Mouse (Mus musculus) naive thymus-derived CD4-positive, alpha-beta T cell, adult 2 months (primary cell): ENCODE data around the gene Chrnb4.
A peak's percentile ranks its signal among the peaks of the same experiment; 100 is the strongest.

Experiments used
- DNase-seq: peaks from one replicate; pipeline ENCODE4 v3.0.0-alpha.2; 2011; ENCODE audit warnings: low read depth

Gene Chrnb4

DNA sequence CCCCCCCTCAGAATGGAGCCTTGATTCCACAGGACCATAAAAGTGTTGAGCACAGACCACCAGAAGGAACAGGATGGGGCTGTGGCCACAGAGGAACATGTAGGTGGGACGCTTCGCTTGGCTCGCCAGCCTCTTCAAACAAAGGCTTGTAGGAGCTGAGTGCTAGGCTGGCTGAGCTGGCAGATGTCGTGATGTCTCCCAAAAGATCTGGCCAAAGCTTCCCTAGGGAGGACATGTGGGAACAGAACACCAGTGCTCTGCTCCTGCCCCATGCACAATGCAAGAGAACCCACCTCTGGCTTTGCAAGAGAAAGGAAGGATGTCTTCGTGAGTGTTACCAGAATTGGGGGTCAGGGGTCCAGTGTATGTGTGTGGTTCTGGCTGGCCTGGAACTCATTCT is 25.3 kb downstream of the Chrnb4 start:
- no peak for DNase-seq

DNA sequence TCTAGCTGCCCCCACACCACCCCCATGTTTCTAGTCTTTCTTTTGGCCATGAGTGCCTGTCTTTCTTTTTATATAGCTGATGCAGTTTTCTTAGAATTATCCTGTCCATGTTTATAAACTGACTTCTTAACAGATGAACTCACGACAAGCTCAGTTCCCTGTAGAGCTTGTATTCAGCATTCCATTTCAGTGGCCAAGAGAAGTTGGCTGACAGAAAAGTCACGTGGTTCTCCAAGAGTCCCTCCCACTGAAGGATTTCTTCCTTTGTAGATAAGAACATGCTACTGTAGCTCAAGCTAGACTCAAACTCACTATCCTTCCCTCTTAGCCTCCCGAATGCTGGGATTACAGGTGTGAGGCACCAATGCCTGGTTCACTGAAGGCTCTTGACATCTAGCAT is 31.7 kb downstream of the Chrnb4 start:
- no peak for DNase-seq

DNA sequence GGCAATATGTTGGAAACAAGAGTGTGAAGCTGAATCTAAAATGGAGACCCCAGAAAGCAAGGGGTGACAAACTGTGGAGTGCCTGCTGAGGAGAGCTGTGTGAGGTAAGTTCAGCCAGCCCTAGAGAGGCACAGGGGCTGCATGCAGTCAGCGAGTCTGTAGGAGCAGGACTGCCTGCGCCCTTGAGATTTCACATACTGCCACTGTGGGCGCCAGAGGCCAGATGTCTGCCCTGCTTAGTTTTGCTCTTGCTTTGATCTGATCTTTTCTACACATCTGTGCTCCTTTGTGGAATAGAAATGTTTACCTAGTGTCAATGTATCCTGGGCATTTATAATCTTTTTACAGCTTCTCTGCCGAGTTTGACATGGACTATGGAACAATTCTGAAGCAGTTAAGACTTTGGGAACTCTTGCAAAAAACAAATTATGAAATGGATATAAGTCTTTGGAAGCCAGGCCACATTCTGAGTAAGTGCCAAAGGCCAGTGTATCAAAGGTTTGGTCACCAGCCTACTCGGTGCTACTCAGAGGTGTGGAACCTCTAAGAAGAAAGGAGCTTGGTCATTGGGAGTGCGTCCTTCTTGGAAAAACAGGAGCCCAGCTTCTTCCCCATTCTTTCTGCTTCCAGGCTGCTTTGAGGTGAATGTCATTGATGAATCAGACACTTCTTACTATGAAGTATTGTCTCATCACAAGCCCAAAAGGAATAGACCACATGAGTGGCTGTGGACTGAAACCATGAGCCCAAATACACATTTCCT is 37.8 kb downstream of the Chrnb4 start:
- no peak for DNase-seq

DNA sequence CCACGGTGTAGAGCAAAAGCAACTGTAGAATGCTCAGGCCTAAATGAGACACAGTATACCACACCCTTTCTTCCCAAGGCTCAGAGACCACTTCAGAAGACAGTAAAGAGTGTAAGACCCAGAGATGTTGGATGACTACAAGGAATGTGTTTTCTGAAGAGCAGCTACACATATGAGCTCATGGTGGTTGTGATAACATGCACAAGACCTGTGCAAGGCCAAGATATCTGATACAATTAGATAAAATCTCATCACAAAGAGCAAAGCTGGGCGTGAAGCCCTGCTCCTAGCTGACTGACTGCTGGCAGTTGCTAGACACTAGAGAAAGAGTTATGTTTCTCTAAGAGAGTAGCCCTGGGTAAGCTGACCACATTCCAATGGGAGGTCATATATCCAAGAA is 38.9 kb downstream of the Chrnb4 start:
- no peak for DNase-seq

DNA sequence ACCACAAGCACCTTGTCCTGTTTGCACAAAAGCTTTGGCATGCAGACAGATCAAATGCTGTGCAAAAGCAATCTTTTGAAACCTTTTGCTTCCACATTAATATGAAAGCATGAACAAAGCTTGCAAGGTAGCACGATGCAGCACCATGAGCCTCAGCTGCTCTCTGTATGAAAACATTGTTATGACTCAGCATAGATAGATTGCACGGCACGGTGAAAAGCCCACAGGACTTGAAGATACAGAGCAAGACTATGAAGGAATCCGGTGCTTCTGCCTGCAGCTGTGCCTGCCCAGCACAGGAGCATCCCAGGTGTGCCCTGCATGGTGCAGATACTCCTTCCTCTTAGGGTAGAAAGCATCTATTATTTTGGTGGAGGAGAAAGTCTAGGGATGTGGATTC is 45.0 kb downstream of the Chrnb4 start:
- DNase-seq = no peak

DNA sequence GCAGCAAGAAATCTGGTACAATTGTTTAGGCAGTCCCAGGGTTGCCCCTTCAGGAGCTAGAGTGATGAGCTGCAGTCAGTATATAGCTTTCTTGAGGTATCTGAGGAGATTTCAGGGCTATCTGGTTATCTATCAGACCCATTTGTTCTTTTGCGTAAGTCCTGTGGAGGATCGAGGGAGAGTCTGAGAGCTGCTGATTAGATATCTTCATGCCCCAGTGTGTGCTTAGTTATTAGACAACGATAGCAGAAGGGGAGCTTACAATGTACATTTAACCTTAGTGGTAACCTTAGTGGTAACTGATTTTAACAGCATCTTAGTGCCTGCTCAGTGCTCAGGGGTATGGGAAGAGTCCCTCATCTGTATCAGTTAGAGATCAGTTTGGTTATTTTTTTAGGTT is 52.9 kb downstream of the Chrnb4 start:
- no peak for DNase-seq

DNA sequence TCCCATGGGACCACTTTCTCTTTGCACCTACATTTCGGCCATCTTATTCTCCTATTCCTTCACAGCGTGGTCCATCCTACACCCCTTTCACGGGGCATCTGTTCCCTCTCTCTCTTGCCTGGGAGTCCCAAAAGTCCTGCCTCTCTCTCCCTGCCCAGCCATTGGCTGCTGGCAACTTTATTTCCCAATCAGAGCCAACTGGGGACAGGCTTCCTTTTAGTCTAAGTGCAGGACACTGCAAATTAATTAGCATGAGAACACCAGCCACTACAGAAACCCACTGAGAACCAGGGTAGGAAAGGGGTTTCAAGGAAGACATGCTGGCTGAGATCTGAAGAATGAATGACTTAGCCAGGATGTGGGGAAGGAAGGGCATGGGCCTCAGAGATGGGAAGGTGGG is 54.2 kb downstream of the Chrnb4 start:
- DNase-seq = no peak

DNA sequence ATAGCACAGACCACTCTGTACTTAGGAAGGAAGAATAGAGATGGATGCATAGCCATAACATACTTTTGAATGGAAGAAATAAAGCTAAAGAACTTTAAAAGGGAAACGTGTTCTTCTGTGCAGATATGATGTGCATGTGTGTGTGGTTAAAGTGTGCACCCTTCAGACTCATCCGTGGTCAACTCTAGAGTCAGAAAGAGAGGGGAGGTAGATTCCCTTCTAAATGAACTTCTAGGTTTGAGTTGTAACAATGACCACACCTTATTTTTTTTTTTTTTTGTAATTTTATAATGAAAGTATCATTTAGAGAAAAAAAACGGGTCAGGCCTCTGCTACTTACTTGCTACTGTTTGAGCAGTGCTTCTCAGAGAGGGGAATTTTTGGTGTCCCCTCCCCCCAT is 58.2 kb downstream of the Chrnb4 start:
- DNase-seq = no peak

DNA sequence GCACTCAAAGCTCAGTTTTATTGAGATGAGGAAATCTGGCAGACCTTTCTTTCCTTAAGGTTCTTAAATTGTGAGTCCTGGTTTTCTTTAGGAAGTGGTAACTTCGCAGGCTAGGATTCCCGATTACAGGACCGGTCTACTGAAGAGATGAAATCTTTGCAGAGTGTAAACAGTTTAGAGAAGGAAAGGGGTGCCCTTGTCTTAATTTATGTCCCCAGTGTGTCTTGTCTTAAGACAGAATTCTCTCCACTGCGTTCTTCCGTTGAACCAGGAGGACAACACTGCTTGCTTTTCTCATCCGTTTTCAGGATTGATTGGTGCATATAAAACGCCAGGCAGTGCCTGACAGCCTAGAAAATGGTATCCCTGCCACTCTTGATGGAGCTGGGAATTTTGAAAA is 66.2 kb downstream of the Chrnb4 start:
- DNase-seq = no peak

DNA sequence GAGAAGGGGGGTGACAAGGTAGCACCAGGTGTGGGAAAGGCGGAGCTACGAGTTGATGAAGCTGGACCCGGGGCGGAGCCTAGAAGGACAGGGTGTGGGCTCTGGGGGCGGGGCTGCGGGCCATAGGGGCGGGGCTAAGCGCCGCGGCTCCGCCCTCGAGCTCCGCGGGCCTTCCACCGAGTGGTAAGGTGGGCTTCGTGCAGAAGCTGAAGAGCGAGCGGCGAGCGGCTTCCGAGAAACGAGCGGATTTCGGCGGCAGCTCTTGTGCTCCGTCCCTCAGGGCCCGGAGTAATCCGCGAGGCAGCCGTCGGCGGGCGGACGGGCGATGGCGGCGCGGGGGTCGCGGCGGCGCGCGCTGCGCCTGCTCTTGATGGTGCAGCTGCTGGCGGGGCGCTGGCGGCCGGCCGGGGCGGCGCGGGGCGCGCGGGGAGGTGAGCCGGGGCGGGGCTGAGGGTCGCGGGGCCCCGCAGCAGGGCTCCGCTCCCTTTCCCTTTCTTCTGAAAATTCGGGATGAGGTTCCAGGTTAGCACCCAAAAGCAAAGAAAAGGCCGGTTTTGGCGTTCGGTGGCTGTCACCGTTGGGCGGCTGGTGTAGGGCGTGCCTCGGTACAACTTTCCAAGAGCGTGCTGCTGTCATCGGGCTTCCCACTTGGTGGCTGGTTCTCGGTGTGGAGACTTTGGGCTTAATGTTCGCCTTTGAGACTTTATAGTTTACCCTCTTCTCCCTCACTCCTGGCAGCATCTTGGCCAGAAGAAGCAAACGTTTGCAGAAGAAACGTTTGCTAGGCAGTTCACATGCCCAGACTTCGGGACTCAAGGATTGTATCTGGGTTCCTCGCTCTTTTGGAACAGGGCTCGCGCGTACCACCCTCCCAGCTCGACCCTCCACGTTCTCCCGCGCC is 67.0 kb downstream of the Chrnb4 start:
- peak; percentile 31 for DNase-seq

DNA sequence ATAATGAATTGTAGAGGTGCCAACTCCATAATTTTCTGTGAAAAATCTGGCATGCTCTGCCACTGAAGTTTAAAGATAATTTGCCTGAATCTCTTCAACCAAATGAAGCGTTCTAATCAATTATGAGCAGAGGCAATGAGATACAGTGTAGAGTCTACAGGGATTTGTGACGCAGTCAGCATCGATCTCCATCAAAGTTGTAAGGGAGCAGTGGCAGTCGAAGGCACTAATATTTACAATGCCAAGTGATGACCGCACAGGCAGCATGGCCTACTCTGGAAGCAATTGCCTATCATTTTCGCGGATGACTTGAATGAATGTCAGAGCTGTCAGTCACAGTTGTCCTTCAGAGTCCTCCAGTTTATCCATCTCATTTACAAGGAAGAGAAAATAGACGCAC is 67.9 kb downstream of the Chrnb4 start, which contains the start of gene Chrna5:
Gene Chrna5 (plus strand): TSS at position 207 of the 400 bp plus-strand sequence.
- no peak for DNase-seq
